Mouse (Mus musculus) ES-E14 (cell line): ENCODE data around the gene Slc29a4. TPM values are rescaled to one million over a fixed set of nuclear protein-coding genes. Genes with fewer than 3 reads are reported as not detected.

Experiments
- DNase-seq: peaks from one replicate; pipeline ENCODE4 v3.0.0-alpha.2; 2013; ENCODE audit warnings: low read depth, low spot score
- H3K27ac ChIP-seq: 2 replicates; pipeline ENCODE4 v1.5.1; 2012; ENCODE audit warnings: low read depth, mild to moderate bottlenecking, low read length, moderate library complexity, mixed read lengths; ENCODE audit not compliant: poor library complexity, insufficient read depth, severe bottlenecking
- H3K36me3 ChIP-seq: 2 replicates; pipeline ENCODE4 v1.6.1; 2012; ENCODE audit warnings: mild to moderate bottlenecking, low read length, moderate library complexity, mixed read lengths; ENCODE audit not compliant: control insufficient read depth, poor library complexity, insufficient read depth, severe bottlenecking
- H3K4me1 ChIP-seq, 2 experiments: fragments of 150-350 bp in 1 of 2; sonication (generic) in 1 of 2; 2 replicates each; pipeline ENCODE4 v1.6.1; 2012; ENCODE audit warnings: low read length in 2 of 2, mild to moderate bottlenecking in 1 of 2, mixed read lengths in 1 of 2; ENCODE audit not compliant: control insufficient read depth in 2 of 2, insufficient read depth in 2 of 2, poor library complexity in 1 of 2
- H3K4me3 ChIP-seq, 2 experiments: fragments of 150-350 bp in 1 of 2; sonication (generic) in 1 of 2; 2 replicates each; pipeline ENCODE4 v1.5.1; 2012; ENCODE audit warnings: low read length in 2 of 2, low read depth in 1 of 2, mild to moderate bottlenecking in 1 of 2, mixed read lengths in 1 of 2; ENCODE audit not compliant: insufficient read depth in 1 of 2, poor library complexity in 1 of 2, severe bottlenecking in 1 of 2
- H3K9ac ChIP-seq: 2 replicates; pipeline ENCODE4 v1.6.1; 2012; ENCODE audit warnings: low read depth, mild to moderate bottlenecking, low read length, mixed read lengths; ENCODE audit not compliant: poor library complexity, insufficient read depth, severe bottlenecking
- H3K9me3 ChIP-seq: fragments of 150-350 bp; sonication (generic); 2 replicates; pipeline ENCODE4 v1.6.1; 2012; ENCODE audit warnings: low read depth, mild to moderate bottlenecking, low read length; ENCODE audit not compliant: control insufficient read depth, insufficient read depth
- CHD2 ChIP-seq: IDR thresholded peaks from 2 replicates; pipeline ENCODE4 v1.6.1; 2014; ENCODE audit warnings: mild to moderate bottlenecking, low read depth, low read length, inconsistent platforms
- HCFC1 ChIP-seq: IDR thresholded peaks from 2 replicates; pipeline ENCODE4 v1.6.1; 2012; ENCODE audit warnings: low read length, inconsistent platforms, borderline replicate concordance; ENCODE audit not compliant: insufficient read depth
- MAFK ChIP-seq: IDR thresholded peaks from 2 replicates; pipeline ENCODE4 v1.6.1; 2014; ENCODE audit warnings: mild to moderate bottlenecking, low read depth, low read length, inconsistent platforms; ENCODE audit not compliant: insufficient read depth
- ZC3H11A ChIP-seq: IDR thresholded peaks from 2 replicates; pipeline ENCODE4 v1.6.1; 2012; ENCODE audit warnings: low read depth, mild to moderate bottlenecking, inconsistent platforms, low read length, borderline replicate concordance
- ZNF384 ChIP-seq: IDR thresholded peaks from 2 replicates; pipeline ENCODE4 v1.6.1; 2012; ENCODE audit warnings: low read depth, low read length, inconsistent platforms
- in situ Hi-C, 2 experiments: fragments of 600-800 bp; cut with MboI; formaldehyde crosslinking; loops; one replicate each; pipeline ENCODE4 v1.15.1; 2025; ENCODE audit warnings: low sequenced_read_pairs in 2 of 2, inconsistent platforms in 1 of 2; ENCODE audit not compliant: unreplicated experiment in 2 of 2
- total RNA-seq: library from RNA; depleted of rRNA; stranded (reverse); fragments of 300-350 nt; gene quantifications from 2 replicates; pipeline ENCODE4 v1.2.3, GENCODE M21; 2012

Slc29a4 gene
- total RNA-seq, 1 experiment, result 9.4 TPM

DNA sequence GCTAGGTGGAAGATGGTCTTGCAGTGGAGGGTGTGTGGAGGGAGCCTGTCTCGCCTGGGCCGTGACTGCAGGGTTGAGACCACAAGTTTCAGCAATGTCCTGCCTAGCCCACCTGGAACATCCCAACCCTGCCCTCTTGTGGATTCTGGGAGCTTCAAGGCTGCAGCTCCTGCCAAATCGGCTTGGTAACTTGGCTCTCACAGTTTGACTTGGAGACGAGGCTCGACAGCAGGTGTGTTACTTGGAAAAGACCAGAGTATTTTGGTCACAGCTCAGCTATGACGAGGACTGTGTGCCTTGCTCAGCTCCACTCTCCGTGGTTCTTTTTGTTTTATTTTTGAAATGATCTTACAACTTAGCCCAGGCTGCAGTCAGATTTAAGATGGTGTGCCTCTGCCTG, 22.6 kb upstream of the Slc29a4 start:
- in situ Hi-C loops, result no loop called here
- Histone ChIP-seq H3K4me1 (peaks cover 12 to 42% of the 10 kb centered on the region in 2 experiments), H3K9me3 (no peaks in the 10 kb centered on the region), H3K4me3 (no peak overlapping the region), H3K27ac (peak overlapping the region; percentile 94), H3K36me3 (peaks cover 26% of the 10 kb centered on the region), H3K9ac (no peak overlapping the region; the same call in 1 of the 2 replicates)
- DNase-seq, result no peak
- TF ChIP-seq HCFC1 (no peak), MAFK (no peak), ZNF384 (no peak), ZC3H11A (no peak), CHD2 (no peak)

DNA sequence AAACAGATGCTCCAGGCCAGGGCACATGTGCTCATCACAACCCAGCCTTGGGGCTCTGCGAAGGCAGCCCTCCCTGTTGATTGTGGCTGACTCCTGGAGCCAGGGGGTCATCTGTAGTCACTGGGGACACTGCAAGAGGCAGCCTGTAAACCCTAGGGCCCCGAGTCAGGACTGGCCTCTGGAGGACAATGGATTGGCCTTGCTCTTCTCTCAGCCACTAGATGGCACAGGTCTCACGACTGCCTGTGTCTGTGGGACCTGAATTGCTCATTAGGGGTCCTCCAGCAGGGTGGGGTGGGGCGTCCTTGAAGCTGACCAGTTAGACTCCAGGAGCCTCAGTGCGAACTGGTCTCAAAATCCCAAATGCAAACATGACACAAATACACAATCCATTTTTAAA, 19.2 kb upstream of the Slc29a4 start:
- Histone ChIP-seq H3K27ac (no peak overlapping the region), H3K4me1 (peaks cover 4 to 17% of the 10 kb centered on the region in 2 experiments; a peak in 3 of 4 replicates), H3K9ac (no peak overlapping the region), H3K36me3 (peaks cover 2% of the 10 kb centered on the region; the same call in 1 of the 2 replicates), H3K4me3 (no peak overlapping the region), H3K9me3 (no peaks in the 10 kb centered on the region)
- TF ChIP-seq ZNF384, result no peak
- no peak for TF ChIP-seq ZC3H11A
- no peak for TF ChIP-seq HCFC1
- no peak for TF ChIP-seq CHD2
- TF ChIP-seq MAFK, result no peak
- DNase-seq, result no peak
- in situ Hi-C loops, result no loop called here

DNA sequence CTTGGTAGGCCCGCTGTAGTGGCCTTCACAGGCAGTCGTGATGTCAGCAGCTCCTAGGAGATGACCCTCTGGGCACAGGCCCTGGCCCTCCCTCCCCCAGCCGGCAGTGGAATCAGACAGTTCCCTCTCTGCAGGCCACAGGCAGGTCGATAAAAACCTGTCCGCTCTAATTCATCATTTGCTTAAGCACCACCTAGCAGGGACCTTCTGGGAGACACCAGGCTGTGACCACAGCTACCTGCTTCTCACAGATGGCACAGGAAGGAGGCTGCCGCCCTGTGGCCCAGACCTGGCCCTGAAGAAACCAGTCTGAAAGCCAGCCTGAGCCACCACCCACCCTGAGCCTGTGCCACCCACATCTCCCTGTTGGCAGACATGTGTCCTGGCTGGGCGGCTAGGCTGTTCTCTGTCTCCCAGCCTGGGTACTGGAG, 14.2 kb upstream of the Slc29a4 start:
- H3K4me3 ChIP-seq, result no peak overlapping the region
- TF ChIP-seq MAFK, result no peak
- TF ChIP-seq ZNF384, result no peak
- TF ChIP-seq CHD2, result no peak
- no peak for TF ChIP-seq HCFC1
- TF ChIP-seq ZC3H11A, result no peak
- in situ Hi-C loops, result no loop called here

DNA sequence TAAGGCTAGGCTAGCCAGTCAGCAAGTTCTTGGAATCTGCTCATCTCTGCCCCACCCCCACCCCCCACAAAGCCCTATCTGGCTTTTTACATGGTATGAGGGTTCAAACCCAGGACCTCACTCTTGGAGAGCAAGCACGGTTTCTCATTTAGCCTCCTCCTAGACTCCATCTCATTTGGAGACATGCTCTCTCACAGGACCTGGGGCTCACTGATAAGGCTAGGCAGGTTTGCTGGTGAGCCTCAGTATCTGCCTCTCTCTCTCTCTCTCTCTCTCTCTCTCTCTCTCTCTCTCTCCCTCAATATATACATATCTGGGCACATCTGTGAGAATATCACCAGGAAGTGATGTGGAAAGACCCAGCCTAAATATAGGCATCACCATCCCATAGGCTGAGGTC, 13.2 kb upstream of the Slc29a4 start:
- H3K36me3 ChIP-seq, result no peaks in the 10 kb centered on the region
- no peaks in the 10 kb centered on the region for H3K4me1 ChIP-seq
- TF ChIP-seq ZNF384 (no peak), MAFK (no peak), HCFC1 (no peak), CHD2 (no peak), ZC3H11A (no peak)
- DNase-seq, result no peak
- H3K27ac ChIP-seq, result no peak overlapping the region
- H3K4me3 ChIP-seq, result no peak overlapping the region
- H3K9me3 ChIP-seq, result no peaks in the 10 kb centered on the region
- in situ Hi-C loops, result no loop called here
- H3K9ac ChIP-seq, result no peak overlapping the region

More for the DNA sequence above, 14.2 kb upstream of the Slc29a4 start:
- Histone ChIP-seq H3K9me3 (no peaks in the 10 kb centered on the region), H3K36me3 (no peaks in the 10 kb centered on the region), H3K27ac (no peak overlapping the region), H3K9ac (no peak overlapping the region), H3K4me1 (no peaks in the 10 kb centered on the region)
- DNase-seq, result no peak

DNA sequence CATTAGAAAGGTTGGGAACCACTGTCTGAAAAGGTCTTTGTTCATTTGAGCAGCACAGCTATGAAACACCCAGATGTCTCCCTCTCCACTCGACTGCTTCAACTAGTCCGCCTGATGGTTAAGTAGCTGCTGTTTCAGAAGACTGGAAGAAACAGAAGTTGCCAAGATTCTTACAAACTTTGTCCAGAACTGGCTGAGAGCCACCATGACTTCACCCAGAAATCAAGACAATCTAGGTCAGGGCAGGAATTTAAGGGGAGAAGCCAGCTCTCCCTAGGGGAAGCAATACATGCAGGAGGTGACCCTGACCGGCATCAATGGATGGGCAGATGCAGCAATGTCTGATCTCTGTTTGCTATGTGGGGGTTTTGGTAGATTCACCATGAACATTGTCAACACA, 10.4 kb upstream of the Slc29a4 start:
- DNase-seq, result no peak
- TF ChIP-seq HCFC1, result no peak
- TF ChIP-seq ZNF384, result no peak
- TF ChIP-seq ZC3H11A, result no peak
- TF ChIP-seq MAFK, result no peak
- TF ChIP-seq CHD2, result no peak

More for the DNA sequence above, 10.4 kb upstream of the Slc29a4 start:
- in situ Hi-C loops, result no loop called here
- Histone ChIP-seq H3K4me3 (no peak overlapping the region), H3K36me3 (no peaks in the 10 kb centered on the region), H3K9ac (no peak overlapping the region), H3K27ac (no peak overlapping the region), H3K4me1 (peaks cover 0 to 4% of the 10 kb centered on the region in 2 experiments; a peak in 1 of 4 replicates), H3K9me3 (no peaks in the 10 kb centered on the region)
